Mouse (Mus musculus) neural tube, embryonic 13.5 days (tissue): ENCODE measurements at regions not wholly inside any gene's neighbourhood (a gene's known extent, or its start where the extent isn't known, plus 50 kb on each side); places are given as distances from the start of the nearest gene placed in this dataset.

Source experiments
- ATAC-seq: fragments of 200-750 bp; cut with Nextera tagmentation; 2 replicates; pipeline ENCODE4 v1.8.0; 2017; ENCODE audit warnings: low read depth, mild to moderate bottlenecking, moderate TSS enrichment, moderate library complexity
- H3K27ac ChIP-seq: fragments of 300-500 bp; sonication (generic); replicated peaks from 2 replicates; pipeline ENCODE4 v1.5.1; 2015; ENCODE audit warnings: moderate library complexity, mild to moderate bottlenecking, inconsistent platforms
- H3K27me3 ChIP-seq: fragments of 300-500 bp; sonication (generic); 2 replicates; pipeline ENCODE4 v1.6.1; 2015; ENCODE audit warnings: mild to moderate bottlenecking, inconsistent platforms
- H3K36me3 ChIP-seq: fragments of 300-500 bp; sonication (generic); 2 replicates; pipeline ENCODE4 v1.6.1; 2015; ENCODE audit warnings: mild to moderate bottlenecking, inconsistent platforms
- H3K4me1 ChIP-seq: fragments of 300-500 bp; sonication (generic); replicated peaks from 2 replicates; pipeline ENCODE4 v1.6.1; 2015; ENCODE audit warnings: inconsistent platforms
- H3K4me2 ChIP-seq: fragments of 300-500 bp; sonication (generic); 2 replicates; pipeline ENCODE4 v1.6.1; 2015; ENCODE audit warnings: inconsistent platforms, mild to moderate bottlenecking, moderate library complexity
- H3K4me3 ChIP-seq: fragments of 300-500 bp; sonication (generic); 2 replicates; pipeline ENCODE4 v1.5.1; 2015; ENCODE audit warnings: mild to moderate bottlenecking, inconsistent platforms
- H3K9ac ChIP-seq: fragments of 300-500 bp; sonication (generic); 2 replicates; pipeline ENCODE4 v1.6.1; 2015; ENCODE audit warnings: moderate library complexity, mild to moderate bottlenecking, inconsistent platforms
- H3K9me3 ChIP-seq: fragments of 300-500 bp; sonication (generic); 2 replicates; pipeline ENCODE4 v1.6.1; 2016; ENCODE audit warnings: inconsistent platforms
- WGBS: fragments of 180-500 bp; shearing (Covaris S2); methylation state at CpG from one replicate; pipeline ENCODE4 v1.1.7; 2015; 5-methylcytosine and 5-hydroxymethylcytosine counted together

DNA sequence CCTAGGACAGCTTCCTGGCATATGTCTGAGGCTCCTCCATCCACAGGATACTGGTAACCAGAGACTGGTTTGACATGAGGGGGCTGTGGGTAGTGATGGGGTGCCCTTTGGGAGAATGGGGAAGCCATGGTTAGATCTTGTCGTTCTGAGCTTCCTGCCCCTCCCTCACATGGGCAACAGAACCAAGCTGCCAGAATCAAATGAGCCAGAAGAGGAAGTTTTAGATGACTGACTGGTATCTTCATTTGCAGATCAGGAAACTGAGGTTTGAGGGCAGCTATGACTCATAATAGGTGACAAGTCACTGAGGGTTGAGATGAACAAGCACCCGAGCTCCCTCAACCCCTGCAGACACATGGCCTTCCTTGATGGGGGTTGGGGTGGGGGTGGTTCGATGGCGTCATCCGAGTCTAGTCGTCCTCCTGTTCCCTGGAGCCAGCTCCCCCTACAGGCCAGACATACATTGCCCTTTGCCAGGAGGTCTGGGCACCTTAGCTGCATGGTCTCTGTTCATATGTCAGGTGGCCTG lies 204.7 kb downstream of the Uaca start:
- Histone ChIP-seq H3K27ac (no peak overlapping the region), H3K36me3 (no peaks in the 10 kb centered on the region), H3K4me1 (peaks cover 13% of the 10 kb centered on the region), H3K4me3 (no peak overlapping the region), H3K27me3 (peaks cover 3% of the 10 kb centered on the region; the same call in 1 of the 2 replicates), H3K4me2 (no peak overlapping the region), H3K9ac (no peak overlapping the region), H3K9me3 (no peaks in the 10 kb centered on the region)
- ATAC-seq: no peak
- 57% methylated on average over 6 of the region's 6 CpGs for WGBS

DNA sequence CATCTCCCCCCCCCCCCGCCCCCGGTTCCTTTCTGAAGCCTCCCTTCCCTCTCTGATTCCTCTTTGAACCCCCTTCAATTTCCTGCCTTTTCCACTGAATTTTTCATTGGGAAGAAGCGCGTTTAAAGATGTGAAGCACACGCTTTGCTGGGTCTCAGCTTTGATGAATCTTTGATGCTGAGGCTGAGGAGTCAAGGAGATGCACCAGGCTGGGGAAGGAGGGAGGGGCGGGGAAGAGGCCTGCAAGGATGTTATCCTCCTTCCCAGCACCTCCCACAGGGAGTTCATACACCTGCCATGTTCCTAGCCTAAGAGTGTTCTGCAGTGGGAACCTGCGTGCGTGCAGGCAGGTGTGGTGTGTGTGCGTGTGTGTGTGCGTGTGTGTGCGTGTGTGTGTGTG lies 205.9 kb downstream of the Uaca start:
- Histone ChIP-seq H3K27ac (no peak overlapping the region), H3K4me3 (no peak overlapping the region), H3K4me2 (no peak overlapping the region), H3K9ac (no peak overlapping the region), H3K9me3 (no peaks in the 10 kb centered on the region), H3K4me1 (peaks cover 11% of the 10 kb centered on the region), H3K36me3 (no peaks in the 10 kb centered on the region), H3K27me3 (peaks cover 3% of the 10 kb centered on the region; the same call in 1 of the 2 replicates)
- no peak for ATAC-seq
- WGBS: 95% methylated on average over 10 of the region's 11 CpGs

DNA sequence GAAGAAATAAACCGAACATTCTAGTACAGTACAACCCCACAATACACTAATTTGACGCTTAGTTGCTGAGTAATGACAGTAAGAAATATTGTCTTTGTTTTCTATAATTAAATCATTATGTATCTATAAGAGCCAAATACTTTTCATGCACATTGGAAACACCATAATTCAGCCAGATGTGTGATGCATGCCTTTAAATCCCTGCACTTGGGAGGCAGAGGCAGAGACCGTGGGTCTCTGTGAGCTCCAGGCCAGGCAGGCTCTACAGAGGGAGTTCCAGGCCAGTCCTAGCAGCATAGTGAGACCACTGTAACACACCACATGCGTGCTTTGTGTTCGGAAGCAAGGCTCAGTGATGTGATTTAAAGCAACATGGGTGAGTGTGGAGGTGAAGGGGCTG lies 208.2 kb downstream of the Uaca start:
- Histone ChIP-seq H3K9me3 (no peaks in the 10 kb centered on the region), H3K36me3 (no peaks in the 10 kb centered on the region), H3K4me2 (no peak overlapping the region), H3K9ac (no peak overlapping the region), H3K27me3 (no peaks in the 10 kb centered on the region), H3K4me1 (peaks cover 8% of the 10 kb centered on the region), H3K27ac (no peak overlapping the region), H3K4me3 (no peak overlapping the region)
- ATAC-seq: no peak
- 81% methylated on average over 5 of the region's 5 CpGs for WGBS

DNA sequence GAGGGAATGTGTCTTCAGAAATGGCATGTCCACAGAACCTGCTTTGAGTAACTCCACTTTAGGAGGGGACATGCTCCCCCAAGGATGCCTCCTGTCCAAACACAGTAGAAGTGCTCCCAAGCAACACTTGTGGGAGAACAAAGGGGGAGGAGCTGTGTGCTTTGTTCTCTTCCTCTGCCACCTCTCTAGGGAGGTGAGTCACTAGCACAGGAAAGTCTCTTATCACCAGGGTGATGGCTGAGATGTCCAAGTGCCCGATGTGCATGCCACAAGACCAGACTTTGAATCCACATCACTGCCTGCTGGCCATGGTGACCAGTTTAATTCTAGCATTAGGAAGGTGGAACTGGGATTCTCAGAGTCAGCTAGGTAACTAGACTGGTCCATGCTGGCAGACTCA lies 214.1 kb downstream of the Uaca start:
- 76% methylated on average over 1 of the region's 1 CpGs for WGBS
- Histone ChIP-seq H3K4me2 (no peak overlapping the region), H3K4me3 (no peak overlapping the region), H3K27me3 (peaks cover 2% of the 10 kb centered on the region; the same call in 1 of the 2 replicates), H3K9me3 (peaks cover 5% of the 10 kb centered on the region; the same call in 1 of the 2 replicates), H3K4me1 (no peaks in the 10 kb centered on the region), H3K9ac (no peak overlapping the region), H3K36me3 (no peaks in the 10 kb centered on the region), H3K27ac (no peak overlapping the region)
- no peak for ATAC-seq

DNA sequence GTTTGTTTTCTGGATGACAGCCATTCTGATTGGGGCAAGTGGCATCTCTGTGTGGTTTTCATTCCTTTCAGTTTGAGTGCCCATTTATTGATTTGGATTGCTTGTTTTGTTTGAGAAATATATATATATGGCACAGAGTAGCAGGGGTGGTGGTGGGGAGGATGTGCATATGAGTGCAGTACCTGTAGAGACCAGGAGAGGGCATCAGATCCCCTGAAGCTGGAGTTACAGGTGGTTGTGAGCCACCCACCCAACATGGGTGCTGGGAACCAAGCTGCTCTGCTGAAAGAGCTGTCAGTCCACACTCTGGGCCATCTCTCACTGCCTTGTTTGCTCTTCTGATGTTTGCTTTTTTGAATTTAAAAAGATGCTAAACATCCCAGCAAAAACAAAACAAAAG lies 216.7 kb downstream of the Uaca start:
- ATAC-seq: no peak

DNA sequence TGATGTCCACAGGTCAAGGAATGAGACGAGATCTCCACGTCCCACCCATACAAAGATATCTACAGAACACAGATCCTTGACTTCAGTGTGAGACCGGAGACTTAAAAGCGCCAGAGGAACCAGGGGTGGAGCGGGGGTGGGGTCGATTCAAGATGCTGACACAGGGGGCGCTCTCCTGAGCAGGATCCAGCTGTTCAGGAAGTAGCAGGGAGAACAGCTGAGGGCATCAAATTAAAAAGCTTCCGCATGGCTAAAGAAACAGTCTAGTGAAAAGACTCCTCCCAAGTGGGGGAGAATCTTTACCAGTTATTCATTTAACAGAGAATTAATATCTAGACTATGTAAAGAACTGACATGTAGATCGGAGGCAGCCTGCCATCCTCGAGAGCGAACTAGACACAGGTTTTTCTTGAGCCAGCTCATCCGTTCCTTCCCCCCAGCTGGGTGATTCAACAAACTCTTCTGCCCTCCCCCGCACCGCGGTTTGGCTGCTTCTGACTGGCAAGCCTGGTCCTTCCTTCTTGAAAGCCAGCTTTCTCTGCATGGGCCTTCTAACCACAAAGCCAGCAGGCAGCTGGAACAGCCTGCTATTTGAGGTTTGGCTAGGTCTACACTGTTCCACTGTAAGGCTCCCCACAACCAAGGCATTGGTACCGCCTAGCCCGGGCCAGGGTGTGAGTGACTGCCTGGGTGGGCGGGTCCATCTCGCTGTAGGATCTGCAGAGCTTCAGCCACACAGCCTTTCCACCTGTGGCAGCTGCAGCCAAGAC lies 218.6 kb downstream of the Uaca start:
- peaks cover 11% of the 10 kb centered on the region for H3K27me3 ChIP-seq
- H3K4me2 ChIP-seq: no peak overlapping the region
- H3K27ac ChIP-seq: no peak overlapping the region
- peaks cover 11% of the 10 kb centered on the region for H3K4me1 ChIP-seq
- no peak overlapping the region for H3K4me3 ChIP-seq
- WGBS: 71% methylated on average over 19 of the region's 19 CpGs
- H3K9me3 ChIP-seq: peaks cover 5% of the 10 kb centered on the region; the same call in 1 of the 2 replicates
- no peaks in the 10 kb centered on the region for H3K36me3 ChIP-seq
- no peak overlapping the region for H3K9ac ChIP-seq
- no peak for ATAC-seq

More for the DNA sequence above, 216.7 kb downstream of the Uaca start:
- Histone ChIP-seq H3K36me3 (no peaks in the 10 kb centered on the region), H3K4me2 (no peak overlapping the region), H3K9me3 (peaks cover 5% of the 10 kb centered on the region; the same call in 1 of the 2 replicates), H3K4me1 (no peaks in the 10 kb centered on the region), H3K27me3 (peaks cover 8% of the 10 kb centered on the region; the same call in 1 of the 2 replicates), H3K9ac (no peak overlapping the region), H3K27ac (no peak overlapping the region), H3K4me3 (no peak overlapping the region)

DNA sequence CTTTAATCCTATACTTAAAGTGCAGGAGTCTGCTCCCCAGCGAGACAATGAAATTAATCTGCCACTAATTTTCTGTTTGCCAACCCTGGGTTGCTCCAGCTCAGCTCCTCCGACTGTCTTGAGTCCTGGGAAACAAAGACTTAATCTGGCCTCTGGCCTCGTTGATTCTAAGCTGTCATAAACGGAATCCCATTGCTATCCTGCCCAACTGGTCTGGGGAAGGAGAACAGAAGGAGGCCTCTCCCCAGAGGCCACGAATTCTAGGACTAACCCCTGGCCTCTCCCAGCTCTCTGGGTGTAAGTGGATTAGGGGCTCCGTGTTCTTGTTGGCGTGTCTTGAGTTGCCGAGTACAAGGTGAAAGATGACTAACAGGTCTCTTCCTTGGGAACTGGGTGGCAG lies 219.8 kb downstream of the Uaca start:
- no peaks in the 10 kb centered on the region for H3K36me3 ChIP-seq
- peaks cover 19% of the 10 kb centered on the region for H3K27me3 ChIP-seq
- H3K4me2 ChIP-seq: no peak overlapping the region
- ATAC-seq: no peak
- peaks cover 11% of the 10 kb centered on the region for H3K4me1 ChIP-seq
- peaks cover 5% of the 10 kb centered on the region; the same call in 1 of the 2 replicates for H3K9me3 ChIP-seq
- 78% methylated on average over 8 of the region's 8 CpGs for WGBS
- H3K27ac ChIP-seq: no peak overlapping the region
- no peak overlapping the region for H3K9ac ChIP-seq
- H3K4me3 ChIP-seq: no peak overlapping the region

DNA sequence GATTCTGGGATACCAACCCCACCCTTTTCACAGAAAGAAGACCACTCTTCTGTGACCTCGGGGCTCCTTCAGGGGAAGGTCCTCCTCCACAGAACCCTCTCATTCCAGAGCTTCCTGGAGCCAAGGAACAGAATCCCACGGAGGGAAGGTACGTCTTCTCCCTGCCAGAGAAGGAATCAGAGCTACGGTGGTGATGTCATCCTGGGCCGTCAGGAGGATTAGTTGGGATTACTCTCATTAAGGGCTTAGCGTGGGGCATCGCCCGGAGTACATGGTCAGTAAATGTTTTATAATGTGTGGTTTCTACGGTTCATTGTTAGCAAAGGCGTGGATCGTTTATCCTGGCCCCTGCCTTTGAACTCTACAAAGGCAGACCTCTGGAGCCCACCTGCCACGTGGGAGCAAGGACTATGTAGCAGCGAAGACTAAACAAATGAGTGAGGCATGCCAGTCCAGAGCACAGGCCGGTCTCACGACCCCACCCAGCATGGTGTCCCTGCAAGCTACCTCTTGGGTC lies 221.1 kb downstream of the Uaca start:
- H3K27ac ChIP-seq: no peak overlapping the region
- H3K27me3 ChIP-seq: peaks cover 19% of the 10 kb centered on the region
- H3K4me3 ChIP-seq: no peak overlapping the region
- no peaks in the 10 kb centered on the region for H3K36me3 ChIP-seq
- peaks cover 5% of the 10 kb centered on the region; the same call in 1 of the 2 replicates for H3K9me3 ChIP-seq
- no peak overlapping the region for H3K9ac ChIP-seq
- H3K4me1 ChIP-seq: peaks cover 11% of the 10 kb centered on the region
- H3K4me2 ChIP-seq: no peak overlapping the region
- ATAC-seq: no peak
- 47% methylated on average over 15 of the region's 15 CpGs for WGBS

DNA sequence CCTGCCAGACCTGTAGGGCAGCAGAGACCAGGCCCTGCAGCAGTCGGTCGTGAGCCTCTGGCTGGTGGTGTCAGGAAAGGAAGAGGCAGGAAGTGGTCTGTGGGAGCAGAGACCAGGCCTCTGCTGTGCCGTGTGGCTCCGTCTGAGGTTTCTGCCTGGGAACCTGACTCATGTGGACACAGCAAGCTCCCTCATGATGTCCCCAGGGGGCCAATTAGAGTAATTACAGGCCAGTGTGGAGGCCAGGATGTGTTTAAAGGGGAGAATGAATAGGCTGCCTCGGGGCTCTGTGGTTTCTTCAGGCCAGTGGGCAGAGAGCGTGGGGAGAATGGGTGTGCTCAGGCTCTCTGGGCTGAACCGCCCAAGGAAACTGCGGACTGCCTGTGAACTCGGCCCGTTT lies 222.3 kb downstream of the Uaca start:
- H3K9me3 ChIP-seq: peaks cover 5% of the 10 kb centered on the region; the same call in 1 of the 2 replicates
- H3K4me1 ChIP-seq: peaks cover 11% of the 10 kb centered on the region
- WGBS: 22% methylated on average over 10 of the region's 10 CpGs
- H3K27me3 ChIP-seq: peaks cover 19% of the 10 kb centered on the region
- no peak overlapping the region for H3K9ac ChIP-seq
- H3K4me2 ChIP-seq: no peak overlapping the region
- no peak overlapping the region for H3K4me3 ChIP-seq
- no peak for ATAC-seq
- H3K27ac ChIP-seq: no peak overlapping the region
- no peaks in the 10 kb centered on the region for H3K36me3 ChIP-seq

DNA sequence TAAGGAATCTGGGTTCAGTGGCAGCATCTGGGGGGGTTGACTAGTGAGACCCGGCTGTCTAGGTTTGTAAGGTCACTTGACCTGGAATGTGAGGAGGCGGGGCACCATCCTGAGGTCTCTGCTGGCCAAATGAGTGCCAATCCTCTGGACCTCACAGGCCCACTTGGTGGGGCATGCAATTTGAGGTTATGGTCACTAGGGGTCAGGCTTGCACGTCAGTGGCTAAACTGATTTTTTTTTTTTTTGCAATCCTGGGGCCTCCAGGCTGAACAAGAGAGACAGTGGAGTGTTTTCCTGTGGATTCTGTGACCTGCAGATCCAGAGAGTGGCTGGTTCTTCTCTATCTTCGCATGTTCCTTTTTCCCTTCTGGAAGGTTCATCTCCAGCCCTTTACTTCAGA lies 225.6 kb downstream of the Uaca start:
- Histone ChIP-seq H3K36me3 (no peaks in the 10 kb centered on the region), H3K9me3 (no peaks in the 10 kb centered on the region), H3K4me3 (no peak overlapping the region), H3K4me2 (no peak overlapping the region), H3K4me1 (peaks cover 11% of the 10 kb centered on the region), H3K9ac (no peak overlapping the region), H3K27me3 (peaks cover 16% of the 10 kb centered on the region), H3K27ac (no peak overlapping the region)
- WGBS: 71% methylated on average over 4 of the region's 4 CpGs
- ATAC-seq: no peak

DNA sequence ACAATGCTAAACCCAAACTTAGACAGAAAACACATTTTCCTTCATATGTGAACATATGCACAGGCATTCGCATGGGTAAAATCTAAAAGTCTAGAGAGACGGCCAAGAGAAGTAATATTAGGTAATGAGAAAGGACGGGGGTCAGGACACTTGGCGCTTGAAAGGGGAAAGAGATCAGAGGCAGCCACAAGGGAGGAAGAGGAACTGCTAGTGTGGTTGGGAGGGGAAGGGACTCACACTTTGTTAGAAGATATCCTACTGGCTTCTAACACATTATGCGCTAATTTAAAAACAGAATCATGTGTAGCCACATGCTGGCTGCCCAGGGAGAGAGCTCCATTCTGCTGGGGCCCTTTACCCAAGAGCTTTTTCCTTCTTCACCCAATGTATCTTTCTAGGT lies 227.5 kb downstream of the Uaca start:
- WGBS: 87% methylated on average over 5 of the region's 5 CpGs

DNA sequence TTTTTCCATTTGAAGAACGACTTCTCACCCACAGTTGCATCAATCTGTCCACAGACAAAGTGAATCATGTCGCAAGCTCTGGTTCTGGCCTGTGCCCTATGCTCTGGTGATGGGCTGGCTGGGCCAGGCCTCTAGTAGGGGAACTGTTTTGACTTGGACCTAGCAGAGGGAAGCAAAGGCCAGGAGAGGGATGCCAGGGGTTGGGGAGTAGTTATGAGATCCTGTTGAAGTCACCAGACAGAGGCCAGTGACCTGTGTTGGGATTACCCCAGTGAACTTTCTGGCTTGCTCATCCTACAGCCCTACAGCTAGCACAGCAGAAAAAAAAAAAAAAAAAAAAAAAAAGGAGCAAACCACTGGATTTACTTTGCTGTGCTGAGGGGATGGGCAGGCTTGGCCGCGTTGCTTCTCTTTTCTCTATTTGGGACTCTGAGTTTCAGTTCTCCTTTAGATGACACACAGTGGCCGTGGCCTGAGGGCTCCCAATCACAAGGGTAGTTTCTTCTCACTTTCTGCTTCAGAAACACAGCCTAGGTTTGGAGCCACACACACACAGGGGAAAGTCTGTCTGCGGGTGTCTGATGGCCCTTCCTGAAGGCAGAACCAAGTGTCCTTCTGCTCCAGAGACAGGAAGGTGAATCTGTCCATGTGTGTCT lies 228.2 kb downstream of the Uaca start:
- WGBS: 79% methylated on average over 6 of the region's 6 CpGs
- H3K4me3 ChIP-seq: no peak overlapping the region
- no peaks in the 10 kb centered on the region for H3K4me1 ChIP-seq
- no peaks in the 10 kb centered on the region for H3K9me3 ChIP-seq
- peaks cover 10% of the 10 kb centered on the region for H3K27me3 ChIP-seq
- no peak overlapping the region for H3K9ac ChIP-seq
- no peak overlapping the region for H3K27ac ChIP-seq
- no peaks in the 10 kb centered on the region for H3K36me3 ChIP-seq
- H3K4me2 ChIP-seq: no peak overlapping the region
- no peak for ATAC-seq

More for the DNA sequence above, 227.5 kb downstream of the Uaca start:
- H3K9me3 ChIP-seq: no peaks in the 10 kb centered on the region
- H3K4me1 ChIP-seq: peaks cover 6% of the 10 kb centered on the region
- H3K27me3 ChIP-seq: peaks cover 10% of the 10 kb centered on the region
- no peak for ATAC-seq
- no peak overlapping the region for H3K4me2 ChIP-seq
- H3K9ac ChIP-seq: no peak overlapping the region
- no peaks in the 10 kb centered on the region for H3K36me3 ChIP-seq
- H3K27ac ChIP-seq: no peak overlapping the region
- no peak overlapping the region for H3K4me3 ChIP-seq
